In genomic region chr14:54233559-54234143, GRCm38 (mm10) we compare ENCODE assay signal across 9 mouse cellular contexts. TPM values are rescaled to one million over a fixed set of nuclear protein-coding genes. Genes with fewer than 3 reads are reported as not detected.
DNase-seq lines count a peak whose midpoint lies in the region; ATAC-seq and TF ChIP-seq lines count a peak whose summit lies in the region.
"Had no signal": no experiment of that assay in that cellular context is flagged by ENCODE, and none has a peak within 500 bp of the region (broad histone marks: within the 10 kb centered on the region; RNA-seq: fewer than 3 reads in every experiment).

No protein-coding gene starts in this region.

- H3K9me3 ChIP-seq in forebrain, embryonic 14.5 days (replicated peaks; ENCODE audit: control insufficient read depth, low read length) = no peaks in the 10 kb centered on the region
- no peaks in the 10 kb centered on the region for H3K9me3 ChIP-seq in liver, embryonic 12.5 days (replicated peaks)

- intact Hi-C loops in left cerebral cortex, adult 2 months (cut with DNase I) = no loop called here

- 82% methylated on average over 16 of the region's 16 CpGs for WGBS in forebrain, embryonic 14.5 days
- 65% methylated on average over 16 of the region's 16 CpGs for WGBS in liver, embryonic 12.5 days (ENCODE audit: insufficient replicate concordance)

- TF ChIP-seq CTCF in left cerebral cortex, adult 2 months (IDR thresholded peaks at IDR 0.05) = no peak

- no peak for ATAC-seq in forebrain, embryonic 14.5 days
- no peak for ATAC-seq in liver, embryonic 12.5 days

- H3K9ac ChIP-seq in forebrain, embryonic 14.5 days (ENCODE audit: low read length) = no peak overlapping the region
- H3K9ac ChIP-seq in liver, embryonic 12.5 days = no peak overlapping the region

- peak overlapping the region; percentile 54 for H3K27ac ChIP-seq in left cerebral cortex, adult 2 months
- 0 out of 2 replicates have a peak overlapping the region, but pooled peaks have one; percentile 18 for H3K27ac ChIP-seq in forebrain, embryonic 14.5 days (ENCODE audit: low read depth, low read length)
- peak overlapping the region; percentile 64 for H3K27ac ChIP-seq in liver, embryonic 12.5 days

- peaks cover 9% of the 10 kb centered on the region for H3K4me1 ChIP-seq in forebrain, embryonic 14.5 days (ENCODE audit: control insufficient read depth, insufficient read depth, low read length)
- H3K4me1 ChIP-seq in liver, embryonic 12.5 days = peaks cover 39% of the 10 kb centered on the region

- no peak overlapping the region for H3K4me3 ChIP-seq in left cerebral cortex, adult 2 months
- H3K4me3 ChIP-seq in forebrain, embryonic 14.5 days (ENCODE audit: low read depth, low read length) = no peak overlapping the region
- no peak overlapping the region for H3K4me3 ChIP-seq in liver, embryonic 12.5 days

- H3K4me2 ChIP-seq in forebrain, embryonic 14.5 days (ENCODE audit: low read length) = no peak overlapping the region
- peak overlapping the region; percentile 31 for H3K4me2 ChIP-seq in liver, embryonic 12.5 days

- DNase-seq in left cerebral cortex, adult 2 months (ENCODE audit: extremely low spot score in 1 of 2, low spot score in 2 of 2) = no peak
- no peak for DNase-seq in left cerebral cortex, adult 9 months (ENCODE audit: low spot score in 2 of 2)
- DNase-seq in T-cell, adult 2 months (ENCODE audit: low spot score) = peak; percentile 41
- DNase-seq in forebrain, embryonic 14.5 days (ENCODE audit: low spot score) = no peak
- DNase-seq in yolk sac, embryonic 10.5 days (ENCODE audit: low spot score) = no peak
- no peak for DNase-seq in cerebellum, postnatal 14 days
- DNase-seq in urinary bladder, adult 2 months (ENCODE audit: low spot score) = no peak

- H3K36me3 ChIP-seq in forebrain, embryonic 14.5 days (ENCODE audit: control insufficient read depth, insufficient read depth, low read length) = peaks cover 26% of the 10 kb centered on the region
- peaks cover 45% of the 10 kb centered on the region for H3K36me3 ChIP-seq in liver, embryonic 12.5 days

- no peaks in the 10 kb centered on the region for H3K27me3 ChIP-seq in forebrain, embryonic 14.5 days (replicated peaks; ENCODE audit: control insufficient read depth, insufficient read depth, low read length)
- peaks cover 22% of the 10 kb centered on the region for H3K27me3 ChIP-seq in liver, embryonic 12.5 days (replicated peaks)

RNA-seq across cellular contexts. Expression of gene Dad1, which starts 20.3 kb away (rescaled TPM):
- 100 to 1,000 TPM; 106 to 115 TPM for total RNA-seq in left cerebral cortex, adult 2 months (2021)
- polyA plus RNA-seq in forebrain, embryonic 14.5 days (2014; fragmentation: Nextera tagmentation; extraction: Ambion mirVana) = 310 and 372 TPM in 2 replicates
- 234 and 237 TPM in 2 replicates for polyA plus RNA-seq in liver, embryonic 12.5 days (2016; fragmentation: Nextera tagmentation; extraction: Ambion mirVana)
- polyA plus RNA-seq in urinary bladder, adult 2 months (2012; rRNA removed) = 228 and 295 TPM in 2 replicates

RNA-seq across cellular contexts. Expression of gene Abhd4, which starts 20.3 kb away (rescaled TPM):
- total RNA-seq in left cerebral cortex, adult 2 months (2021) = 10 to 100 TPM; 46.7 to 49.3 TPM
- polyA plus RNA-seq in forebrain, embryonic 14.5 days (2014; fragmentation: Nextera tagmentation; extraction: Ambion mirVana) = 61.7 and 63.6 TPM in 2 replicates
- 18.8 and 22.0 TPM in 2 replicates for polyA plus RNA-seq in liver, embryonic 12.5 days (2016; fragmentation: Nextera tagmentation; extraction: Ambion mirVana)
- polyA plus RNA-seq in urinary bladder, adult 2 months (2012; rRNA removed) = 38.1 and 62.8 TPM in 2 replicates

RNA-seq across cellular contexts. Expression of gene Olfr49, which starts 51.1 kb away (rescaled TPM):
- not detected for total RNA-seq in left cerebral cortex, adult 2 months (2021)
- not detected in 2 replicates for polyA plus RNA-seq in forebrain, embryonic 14.5 days (2014; fragmentation: Nextera tagmentation; extraction: Ambion mirVana)
- polyA plus RNA-seq in liver, embryonic 12.5 days (2016; fragmentation: Nextera tagmentation; extraction: Ambion mirVana) = not detected in 2 replicates
- not detected in 2 replicates for polyA plus RNA-seq in urinary bladder, adult 2 months (2012; rRNA removed)
- total RNA-seq: neutrophil, adult 5-6 weeks had no signal
